Mouse (Mus musculus): ENCODE data around the gene Arglu1. TPM values are rescaled to one million over a fixed set of nuclear protein-coding genes. Genes with fewer than 3 reads are reported as not detected.

Gene Arglu1
- polyA plus RNA-seq, 1 experiment from 2014 or later: 212 TPM

DNA sequence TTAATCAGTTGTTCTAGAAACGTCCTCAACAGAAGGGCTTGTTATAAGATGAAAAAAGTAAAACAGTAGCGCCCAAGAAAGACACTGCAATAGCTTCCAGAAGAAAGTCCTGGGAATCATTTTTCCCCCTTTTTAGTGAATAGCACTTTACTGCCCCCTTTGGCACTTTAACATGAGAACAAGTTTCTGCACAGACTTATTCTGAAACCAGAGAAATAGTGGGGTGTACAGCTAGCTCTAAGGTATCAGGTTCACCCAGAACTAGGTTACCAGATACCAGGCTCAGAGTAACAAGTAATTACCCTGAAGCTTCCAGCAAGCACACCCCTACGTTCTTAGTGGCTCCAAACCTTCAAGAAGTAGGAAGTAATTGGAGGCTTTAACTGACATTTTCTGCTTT is 43.0 kb downstream of the Arglu1 start:
- H3K27me3 ChIP-seq: no peaks in the 10 kb centered on the region
- no peak overlapping the region for H3K27ac ChIP-seq
- no peak overlapping the region for H3K9ac ChIP-seq (replicated peaks)
- no peak for ATAC-seq (ENCODE audit: insufficient number of reproducible peaks, insufficient read depth, low FRiP score, low TSS enrichment, low read depth)
- H3K9me3 ChIP-seq: no peaks in the 10 kb centered on the region
- H3K4me3 ChIP-seq (replicated peaks): no peak overlapping the region
- peaks cover 48% of the 10 kb centered on the region for H3K4me1 ChIP-seq (replicated peaks)
- H3K36me3 ChIP-seq: peaks cover 13% of the 10 kb centered on the region; the same call in 1 of the 2 replicates
- H3K4me2 ChIP-seq: no peak overlapping the region
- 40% methylated on average over 3 of the region's 3 CpGs for WGBS

GRCm38 (mm10) chr8:8644160-8644915 is 46.0 kb downstream of the Arglu1 start:
- WGBS: 78% methylated on average over 11 of the region's 11 CpGs
- Histone ChIP-seq H3K27ac (no peak overlapping the region), H3K4me1 (replicated peaks) (peaks cover 37% of the 10 kb centered on the region), H3K9me3 (no peaks in the 10 kb centered on the region), H3K36me3 (peaks cover 9% of the 10 kb centered on the region; the same call in 1 of the 2 replicates), H3K27me3 (no peaks in the 10 kb centered on the region), H3K4me2 (no peak overlapping the region), H3K9ac (replicated peaks) (no peak overlapping the region), H3K4me3 (replicated peaks) (no peak overlapping the region)
- ATAC-seq (ENCODE audit: insufficient number of reproducible peaks, insufficient read depth, low FRiP score, low TSS enrichment, low read depth): no peak

DNA sequence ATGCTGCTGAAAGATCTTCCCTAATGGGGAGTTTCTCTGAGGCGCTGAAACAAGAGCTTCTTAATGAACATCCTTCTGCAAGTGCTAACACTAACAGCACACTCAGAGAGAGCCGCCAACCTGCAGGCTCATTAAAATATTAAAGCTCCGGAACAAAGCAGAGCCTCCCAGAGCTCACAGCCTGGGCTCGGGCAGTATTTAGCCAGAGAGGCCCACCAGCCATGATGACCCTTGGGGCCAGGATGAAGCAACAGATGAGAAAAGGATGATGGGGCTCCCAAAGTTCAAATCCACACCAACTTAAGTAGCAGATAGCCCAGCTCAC is 50.1 kb downstream of the Arglu1 start:
- Histone ChIP-seq H3K4me1 (replicated peaks) (peaks cover 16% of the 10 kb centered on the region), H3K27ac (no peak overlapping the region), H3K9me3 (no peaks in the 10 kb centered on the region), H3K27me3 (no peaks in the 10 kb centered on the region), H3K4me3 (replicated peaks) (no peak overlapping the region), H3K4me2 (no peak overlapping the region), H3K9ac (replicated peaks) (no peak overlapping the region), H3K36me3 (peaks cover 33% of the 10 kb centered on the region)
- 7% methylated on average over 4 of the region's 4 CpGs for WGBS
- no peak for ATAC-seq (ENCODE audit: insufficient number of reproducible peaks, insufficient read depth, low FRiP score, low TSS enrichment, low read depth)

GRCm38 (mm10) chr8:8639569-8640263 is 50.6 kb downstream of the Arglu1 start:
- Histone ChIP-seq H3K36me3 (peaks cover 37% of the 10 kb centered on the region), H3K9ac (replicated peaks) (no peak overlapping the region), H3K27ac (no peak overlapping the region), H3K4me3 (replicated peaks) (no peak overlapping the region), H3K4me2 (no peak overlapping the region), H3K9me3 (no peaks in the 10 kb centered on the region), H3K4me1 (replicated peaks) (peaks cover 16% of the 10 kb centered on the region), H3K27me3 (no peaks in the 10 kb centered on the region)
- WGBS: 21% methylated on average over 8 of the region's 8 CpGs
- ATAC-seq (ENCODE audit: insufficient number of reproducible peaks, insufficient read depth, low FRiP score, low TSS enrichment, low read depth): no peak

GRCm38 (mm10) chr8:8631394-8631793 is 58.9 kb downstream of the Arglu1 start:
- no peak for ATAC-seq (ENCODE audit: insufficient number of reproducible peaks, insufficient read depth, low FRiP score, low TSS enrichment, low read depth)
- Histone ChIP-seq H3K4me3 (replicated peaks) (no peak overlapping the region), H3K27me3 (no peaks in the 10 kb centered on the region), H3K4me2 (no peak overlapping the region), H3K9ac (replicated peaks) (no peak overlapping the region), H3K27ac (no peak overlapping the region), H3K36me3 (peaks cover 52% of the 10 kb centered on the region), H3K4me1 (replicated peaks) (no peaks in the 10 kb centered on the region), H3K9me3 (no peaks in the 10 kb centered on the region)
- WGBS: 76% methylated on average over 7 of the region's 7 CpGs

GRCm38 (mm10) chr8:8624017-8624416 is 66.3 kb downstream of the Arglu1 start:
- H3K36me3 ChIP-seq: peaks cover 55% of the 10 kb centered on the region
- no peaks in the 10 kb centered on the region for H3K9me3 ChIP-seq
- no peak overlapping the region for H3K4me2 ChIP-seq
- no peak overlapping the region for H3K9ac ChIP-seq (replicated peaks)
- peaks cover 26% of the 10 kb centered on the region for H3K4me1 ChIP-seq (replicated peaks)
- no peak overlapping the region for H3K27ac ChIP-seq
- 14% methylated on average over 7 of the region's 7 CpGs for WGBS
- ATAC-seq (ENCODE audit: insufficient number of reproducible peaks, insufficient read depth, low FRiP score, low TSS enrichment, low read depth): no peak
- H3K27me3 ChIP-seq: no peaks in the 10 kb centered on the region
- no peak overlapping the region for H3K4me3 ChIP-seq (replicated peaks)

DNA sequence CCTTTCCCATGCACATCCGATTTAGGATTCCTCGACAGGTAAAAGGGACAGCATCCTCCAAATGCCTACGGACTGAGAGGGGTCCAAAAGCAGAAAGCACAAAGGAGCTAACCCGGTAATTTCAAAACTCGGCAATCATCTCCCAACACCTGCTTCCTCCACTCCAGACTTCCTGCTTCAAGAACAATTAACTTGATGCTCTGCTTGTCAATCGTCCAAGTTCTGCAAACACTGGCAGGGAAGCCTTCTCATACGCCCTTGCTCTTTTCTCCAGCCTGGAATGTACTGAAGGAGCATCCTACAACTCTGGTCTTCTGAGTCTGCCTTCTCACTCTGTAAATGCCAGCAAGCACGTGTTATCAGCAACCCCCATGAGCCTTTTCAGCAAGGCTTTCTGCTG is 66.8 kb downstream of the Arglu1 start:
- 50% methylated on average over 8 of the region's 8 CpGs for WGBS
- ATAC-seq (ENCODE audit: insufficient number of reproducible peaks, insufficient read depth, low FRiP score, low TSS enrichment, low read depth): no peak
- peaks cover 55% of the 10 kb centered on the region for H3K36me3 ChIP-seq

DNA sequence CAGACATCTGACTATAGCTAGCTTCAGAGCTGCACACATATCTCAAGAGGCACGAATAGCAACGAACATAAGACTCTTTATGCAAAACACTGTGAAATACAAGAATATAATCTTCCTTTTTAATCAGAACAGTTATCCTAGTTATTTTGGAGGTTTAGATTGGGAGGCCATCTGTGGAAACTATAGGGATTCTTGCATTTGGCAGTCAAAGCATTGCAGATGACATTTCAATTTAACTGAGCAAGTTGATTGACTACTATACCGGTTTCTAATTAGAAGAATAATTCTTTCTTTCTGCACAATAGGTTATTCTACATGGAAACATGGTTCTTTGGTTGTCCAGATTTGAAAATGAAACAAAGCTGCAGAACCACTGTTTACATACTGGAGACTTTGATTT is 67.8 kb downstream of the Arglu1 start:
- Histone ChIP-seq H3K27me3 (no peaks in the 10 kb centered on the region), H3K4me3 (replicated peaks) (no peak overlapping the region), H3K36me3 (peaks cover 53% of the 10 kb centered on the region), H3K4me1 (replicated peaks) (peaks cover 31% of the 10 kb centered on the region), H3K9me3 (no peaks in the 10 kb centered on the region), H3K27ac (no peak overlapping the region), H3K4me2 (no peak overlapping the region), H3K9ac (replicated peaks) (no peak overlapping the region)
- ATAC-seq (ENCODE audit: insufficient number of reproducible peaks, insufficient read depth, low FRiP score, low TSS enrichment, low read depth): no peak
- WGBS: 94% methylated on average over 3 of the region's 3 CpGs

More for the DNA sequence above, 66.8 kb downstream of the Arglu1 start:
- no peak overlapping the region for H3K27ac ChIP-seq
- no peak overlapping the region for H3K4me3 ChIP-seq (replicated peaks)
- peaks cover 31% of the 10 kb centered on the region for H3K4me1 ChIP-seq (replicated peaks)
- H3K27me3 ChIP-seq: no peaks in the 10 kb centered on the region
- no peaks in the 10 kb centered on the region for H3K9me3 ChIP-seq
- no peak overlapping the region for H3K4me2 ChIP-seq
- no peak overlapping the region for H3K9ac ChIP-seq (replicated peaks)

DNA sequence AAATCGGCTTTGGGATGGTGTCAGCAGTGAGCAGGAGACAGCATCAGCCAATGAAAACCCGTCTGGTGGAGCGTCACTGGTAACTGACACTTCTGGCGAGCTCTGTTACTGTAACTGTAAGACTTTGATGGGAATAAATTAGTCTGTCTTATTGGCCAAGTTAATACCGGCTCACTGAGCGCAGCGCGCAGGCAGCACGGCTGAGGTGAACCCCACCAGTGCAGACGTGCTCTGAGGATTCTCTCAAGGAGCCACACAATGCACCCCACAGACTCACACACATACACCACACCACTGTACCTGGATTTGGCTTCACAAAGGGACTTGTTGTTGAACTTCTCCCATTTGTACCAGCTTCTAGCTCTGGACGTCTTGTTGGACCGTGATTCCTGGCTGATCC is 68.3 kb downstream of the Arglu1 start:
- Histone ChIP-seq H3K27me3 (no peaks in the 10 kb centered on the region), H3K4me2 (no peak overlapping the region), H3K4me3 (replicated peaks) (no peak overlapping the region), H3K9ac (replicated peaks) (no peak overlapping the region), H3K27ac (no peak overlapping the region), H3K4me1 (replicated peaks) (peaks cover 32% of the 10 kb centered on the region), H3K36me3 (peaks cover 53% of the 10 kb centered on the region), H3K9me3 (no peaks in the 10 kb centered on the region)
- ATAC-seq (ENCODE audit: insufficient number of reproducible peaks, insufficient read depth, low FRiP score, low TSS enrichment, low read depth): no peak
- WGBS: 86% methylated on average over 12 of the region's 12 CpGs

DNA sequence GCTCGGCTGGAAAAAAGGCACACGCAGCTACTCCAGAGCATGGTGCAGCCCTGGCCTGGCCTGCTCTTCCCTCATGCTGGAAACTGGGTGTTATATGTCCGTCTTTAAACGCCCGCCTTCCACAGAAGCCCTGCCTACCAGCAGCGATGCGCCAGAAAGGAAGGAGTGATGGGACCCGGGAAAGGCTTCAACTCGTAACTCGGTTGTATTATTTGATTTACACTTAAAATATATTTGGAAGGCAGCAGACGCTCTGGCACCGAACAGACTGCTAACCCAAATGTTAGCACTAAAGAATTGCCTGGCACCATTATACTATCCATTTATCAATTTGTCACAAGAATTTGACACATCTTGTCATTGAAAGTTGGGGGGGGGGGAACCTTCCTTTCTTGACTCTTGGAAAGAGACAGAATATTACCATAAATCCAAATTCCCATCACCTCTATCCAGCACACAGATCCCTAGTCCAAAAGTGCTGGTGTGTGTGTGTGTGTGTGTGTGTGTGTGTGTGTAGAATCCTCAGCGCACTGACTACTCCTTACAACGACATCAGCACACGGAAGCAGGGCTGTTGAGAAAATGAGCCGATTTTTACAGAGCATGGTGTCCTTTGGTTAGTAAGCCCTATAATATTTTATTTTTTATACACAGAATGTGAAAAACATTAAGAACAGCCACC is 68.9 kb downstream of the Arglu1 start:
- peaks cover 38% of the 10 kb centered on the region for H3K4me1 ChIP-seq (replicated peaks)
- H3K9ac ChIP-seq (replicated peaks): no peak overlapping the region
- no peaks in the 10 kb centered on the region for H3K27me3 ChIP-seq
- ATAC-seq (ENCODE audit: insufficient number of reproducible peaks, insufficient read depth, low FRiP score, low TSS enrichment, low read depth): no peak
- H3K9me3 ChIP-seq: no peaks in the 10 kb centered on the region
- H3K36me3 ChIP-seq: peaks cover 56% of the 10 kb centered on the region
- H3K4me2 ChIP-seq: no peak overlapping the region
- no peak overlapping the region for H3K27ac ChIP-seq
- WGBS: 87% methylated on average over 16 of the region's 16 CpGs
- H3K4me3 ChIP-seq (replicated peaks): no peak overlapping the region

GRCm38 (mm10) chr8:8620536-8620935 is 69.8 kb downstream of the Arglu1 start:
- Histone ChIP-seq H3K36me3 (peaks cover 51% of the 10 kb centered on the region), H3K4me3 (replicated peaks) (no peak overlapping the region), H3K27me3 (no peaks in the 10 kb centered on the region), H3K9me3 (no peaks in the 10 kb centered on the region), H3K9ac (replicated peaks) (no peak overlapping the region), H3K27ac (peak overlapping the region; percentile 79), H3K4me2 (no peak overlapping the region), H3K4me1 (replicated peaks) (peaks cover 41% of the 10 kb centered on the region)
- 92% methylated on average over 21 of the region's 21 CpGs for WGBS
- ATAC-seq (ENCODE audit: insufficient number of reproducible peaks, insufficient read depth, low FRiP score, low TSS enrichment, low read depth): 0 out of 2 replicates have a peak, but pooled peaks have one; percentile 20

All from limb, embryonic 12.5 days (tissue).